Mouse (Mus musculus): ENCODE measurements at regions not wholly inside any gene's neighbourhood (a gene's known extent, or its start where the extent isn't known, plus 50 kb on each side); places are given as distances from the start of the nearest gene placed in this dataset.
"Not testable (repeated sequence)": the region's sequence is repeated elsewhere in the genome, so short reads cannot be mapped to it uniquely, and the experiment has no call there.

- WGBS: 22% methylated on average over 13 of the region's 13 CpGs
- peaks cover 7% of the 10 kb centered on the region for H3K4me1 ChIP-seq (ENCODE audit: insufficient read depth, low read length)
- H3K4me2 ChIP-seq (replicated peaks; ENCODE audit: low read depth, low read length): no peak overlapping the region
Observed at GRCm38 (mm10) chr13:73069840-73070530, 190.3 kb upstream of the Irx4 start.

GRCm38 (mm10) chr13:73070531-73070908, 189.8 kb upstream of the Irx4 start:
- Histone ChIP-seq H3K27me3 (ENCODE audit: insufficient read depth, low read length) (peaks cover 16% of the 10 kb centered on the region; the same call in 1 of the 2 replicates), H3K27ac (ENCODE audit: low read length) (no peak overlapping the region), H3K4me2 (replicated peaks; ENCODE audit: low read depth, low read length) (no peak overlapping the region), H3K4me3 (ENCODE audit: low read length) (no peak overlapping the region), H3K4me1 (ENCODE audit: insufficient read depth, low read length) (peaks cover 7% of the 10 kb centered on the region), H3K36me3 (ENCODE audit: insufficient read depth, low read length) (no peaks in the 10 kb centered on the region), H3K9me3 (ENCODE audit: low read length) (no peaks in the 10 kb centered on the region), H3K9ac (replicated peaks; ENCODE audit: low read length) (no peak overlapping the region)
- no peak for ATAC-seq (ENCODE audit: low FRiP score, low TSS enrichment)
- WGBS: 49% methylated on average over 7 of the region's 7 CpGs

More at GRCm38 (mm10) chr13:73069840-73070530, 190.3 kb upstream of the Irx4 start:
- peaks cover 16% of the 10 kb centered on the region; the same call in 1 of the 2 replicates for H3K27me3 ChIP-seq (ENCODE audit: insufficient read depth, low read length)
- ATAC-seq (ENCODE audit: low FRiP score, low TSS enrichment): peak; percentile 39; the same call in 1 of the 2 replicates
- no peak overlapping the region for H3K9ac ChIP-seq (replicated peaks; ENCODE audit: low read length)
- H3K36me3 ChIP-seq (ENCODE audit: insufficient read depth, low read length): no peaks in the 10 kb centered on the region
- H3K9me3 ChIP-seq (ENCODE audit: low read length): no peaks in the 10 kb centered on the region
- H3K27ac ChIP-seq (ENCODE audit: low read length): no peak overlapping the region
- no peak overlapping the region for H3K4me3 ChIP-seq (ENCODE audit: low read length)

GRCm38 (mm10) chr13:73071032-73071431, 189.2 kb upstream of the Irx4 start:
- H3K4me2 ChIP-seq (replicated peaks; ENCODE audit: low read depth, low read length): no peak overlapping the region
- H3K27ac ChIP-seq (ENCODE audit: low read length): no peak overlapping the region
- H3K4me1 ChIP-seq (ENCODE audit: insufficient read depth, low read length): peaks cover 7% of the 10 kb centered on the region
- WGBS: 24% methylated on average over 8 of the region's 8 CpGs
- H3K4me3 ChIP-seq (ENCODE audit: low read length): no peak overlapping the region
- H3K9ac ChIP-seq (replicated peaks; ENCODE audit: low read length): no peak overlapping the region
- no peaks in the 10 kb centered on the region for H3K9me3 ChIP-seq (ENCODE audit: low read length)
- no peaks in the 10 kb centered on the region for H3K36me3 ChIP-seq (ENCODE audit: insufficient read depth, low read length)
- no peak for ATAC-seq (ENCODE audit: low FRiP score, low TSS enrichment)
- peaks cover 16% of the 10 kb centered on the region; the same call in 1 of the 2 replicates for H3K27me3 ChIP-seq (ENCODE audit: insufficient read depth, low read length)

- no peaks in the 10 kb centered on the region for H3K9me3 ChIP-seq (ENCODE audit: low read length)
- H3K4me1 ChIP-seq (ENCODE audit: insufficient read depth, low read length): peaks cover 7% of the 10 kb centered on the region
- 47% methylated on average over 6 of the region's 6 CpGs for WGBS
- no peaks in the 10 kb centered on the region for H3K36me3 ChIP-seq (ENCODE audit: insufficient read depth, low read length)
- H3K9ac ChIP-seq (replicated peaks; ENCODE audit: low read length): no peak overlapping the region
- H3K4me2 ChIP-seq (replicated peaks; ENCODE audit: low read depth, low read length): no peak overlapping the region
- H3K27ac ChIP-seq (ENCODE audit: low read length): no peak overlapping the region
- H3K4me3 ChIP-seq (ENCODE audit: low read length): no peak overlapping the region
- H3K27me3 ChIP-seq (ENCODE audit: insufficient read depth, low read length): peaks cover 16% of the 10 kb centered on the region; the same call in 1 of the 2 replicates
- peak; percentile 76 for ATAC-seq (ENCODE audit: low FRiP score, low TSS enrichment)
Observed at GRCm38 (mm10) chr13:73071854-73072852, 188.1 kb upstream of the Irx4 start.

GRCm38 (mm10) chr13:73077866-73078430, 182.3 kb upstream of the Irx4 start:
- Histone ChIP-seq H3K27me3 (ENCODE audit: insufficient read depth, low read length) (no peaks in the 10 kb centered on the region), H3K9me3 (ENCODE audit: low read length) (no peaks in the 10 kb centered on the region), H3K4me3 (ENCODE audit: low read length) (no peak overlapping the region), H3K4me2 (replicated peaks; ENCODE audit: low read depth, low read length) (no peak overlapping the region), H3K27ac (ENCODE audit: low read length) (no peak overlapping the region), H3K9ac (replicated peaks; ENCODE audit: low read length) (no peak overlapping the region), H3K36me3 (ENCODE audit: insufficient read depth, low read length) (no peaks in the 10 kb centered on the region), H3K4me1 (ENCODE audit: insufficient read depth, low read length) (no peaks in the 10 kb centered on the region)
- WGBS: 53% methylated on average over 2 of the region's 2 CpGs
- peak; percentile 79 for ATAC-seq (ENCODE audit: low FRiP score, low TSS enrichment)

- H3K4me1 ChIP-seq (ENCODE audit: insufficient read depth, low read length); H3K9ac ChIP-seq (replicated peaks; ENCODE audit: low read length); H3K4me3 ChIP-seq (ENCODE audit: low read length); H3K9me3 ChIP-seq (ENCODE audit: low read length); H3K27me3 ChIP-seq (ENCODE audit: insufficient read depth, low read length); H3K36me3 ChIP-seq (ENCODE audit: insufficient read depth, low read length); H3K4me2 ChIP-seq (replicated peaks; ENCODE audit: low read depth, low read length); ATAC-seq (ENCODE audit: low FRiP score, low TSS enrichment); H3K27ac ChIP-seq (ENCODE audit: low read length): not testable (repeated sequence)
Observed at GRCm38 (mm10) chr13:73087815-73088214, 172.5 kb upstream of the Irx4 start.

- 48% methylated on average over 3 of the region's 3 CpGs for WGBS
- 0 out of 2 replicates have a peak, but pooled peaks cover 3% of the 10 kb centered on the region for H3K27me3 ChIP-seq (ENCODE audit: insufficient read depth, low read length)
Observed at GRCm38 (mm10) chr13:73091886-73092285, 168.4 kb upstream of the Irx4 start.

GRCm38 (mm10) chr13:73097502-73097901, 162.8 kb upstream of the Irx4 start:
- H3K27ac ChIP-seq (ENCODE audit: low read length): no peak overlapping the region
- no peaks in the 10 kb centered on the region for H3K9me3 ChIP-seq (ENCODE audit: low read length)
- H3K27me3 ChIP-seq (ENCODE audit: insufficient read depth, low read length): no peaks in the 10 kb centered on the region
- no peak overlapping the region for H3K4me3 ChIP-seq (ENCODE audit: low read length)
- H3K36me3 ChIP-seq (ENCODE audit: insufficient read depth, low read length): no peaks in the 10 kb centered on the region
- ATAC-seq (ENCODE audit: low FRiP score, low TSS enrichment): no peak
- no peak overlapping the region for H3K4me2 ChIP-seq (replicated peaks; ENCODE audit: low read depth, low read length)
- WGBS: 74% methylated on average over 9 of the region's 9 CpGs
- no peaks in the 10 kb centered on the region for H3K4me1 ChIP-seq (ENCODE audit: insufficient read depth, low read length)
- H3K9ac ChIP-seq (replicated peaks; ENCODE audit: low read length): no peak overlapping the region

More at GRCm38 (mm10) chr13:73091886-73092285, 168.4 kb upstream of the Irx4 start:
- Histone ChIP-seq H3K4me2 (replicated peaks; ENCODE audit: low read depth, low read length) (no peak overlapping the region), H3K4me3 (ENCODE audit: low read length) (no peak overlapping the region), H3K36me3 (ENCODE audit: insufficient read depth, low read length) (no peaks in the 10 kb centered on the region), H3K9me3 (ENCODE audit: low read length) (no peaks in the 10 kb centered on the region), H3K27ac (ENCODE audit: low read length) (no peak overlapping the region), H3K4me1 (ENCODE audit: insufficient read depth, low read length) (no peaks in the 10 kb centered on the region), H3K9ac (replicated peaks; ENCODE audit: low read length) (no peak overlapping the region)
- no peak for ATAC-seq (ENCODE audit: low FRiP score, low TSS enrichment)

GRCm38 (mm10) chr13:73099407-73099806, 160.9 kb upstream of the Irx4 start:
- ATAC-seq (ENCODE audit: low FRiP score, low TSS enrichment): no peak
- Histone ChIP-seq H3K4me3 (ENCODE audit: low read length) (no peak overlapping the region), H3K9ac (replicated peaks; ENCODE audit: low read length) (no peak overlapping the region), H3K27me3 (ENCODE audit: insufficient read depth, low read length) (no peaks in the 10 kb centered on the region), H3K4me1 (ENCODE audit: insufficient read depth, low read length) (no peaks in the 10 kb centered on the region), H3K27ac (ENCODE audit: low read length) (no peak overlapping the region), H3K9me3 (ENCODE audit: low read length) (no peaks in the 10 kb centered on the region), H3K36me3 (ENCODE audit: insufficient read depth, low read length) (no peaks in the 10 kb centered on the region), H3K4me2 (replicated peaks; ENCODE audit: low read depth, low read length) (no peak overlapping the region)
- 89% methylated on average over 1 of the region's 1 CpGs for WGBS
